Mouse (Mus musculus): Measurements from ENCODE around the gene Slc25a11.

GRCm38 (mm10) chr11:70644564-70645103, 2.6 kb downstream of the Slc25a11 start:
- TF ChIP-seq CTCF (IDR thresholded peaks at IDR 0.05; ENCODE audit: low read depth) (no peak), EP300 (IDR thresholded peaks at IDR 0.05; ENCODE audit: low read depth) (no peak)

Measured in liver, postnatal 0 days (tissue).